Mouse (Mus musculus) kidney, adult 2 months (tissue): ENCODE results near the gene Rasip1.

Experiments used
- CTCF ChIP-seq: fragments of 200-500 bp; conservative IDR thresholded peaks from 2 replicates; pipeline ENCODE4 v1.5.1; 2011; ENCODE audit warnings: low read depth, mild to moderate bottlenecking, control low read depth, low read length, moderate library complexity, mixed read lengths; ENCODE audit not compliant: insufficient read depth, insufficient read length
- POLR2A ChIP-seq: fragments of 200-500 bp; IDR thresholded peaks from one replicate; pipeline ENCODE4 v1.6.1; 2011; ENCODE audit warnings: low read depth, low read length, control low read depth

DNA sequence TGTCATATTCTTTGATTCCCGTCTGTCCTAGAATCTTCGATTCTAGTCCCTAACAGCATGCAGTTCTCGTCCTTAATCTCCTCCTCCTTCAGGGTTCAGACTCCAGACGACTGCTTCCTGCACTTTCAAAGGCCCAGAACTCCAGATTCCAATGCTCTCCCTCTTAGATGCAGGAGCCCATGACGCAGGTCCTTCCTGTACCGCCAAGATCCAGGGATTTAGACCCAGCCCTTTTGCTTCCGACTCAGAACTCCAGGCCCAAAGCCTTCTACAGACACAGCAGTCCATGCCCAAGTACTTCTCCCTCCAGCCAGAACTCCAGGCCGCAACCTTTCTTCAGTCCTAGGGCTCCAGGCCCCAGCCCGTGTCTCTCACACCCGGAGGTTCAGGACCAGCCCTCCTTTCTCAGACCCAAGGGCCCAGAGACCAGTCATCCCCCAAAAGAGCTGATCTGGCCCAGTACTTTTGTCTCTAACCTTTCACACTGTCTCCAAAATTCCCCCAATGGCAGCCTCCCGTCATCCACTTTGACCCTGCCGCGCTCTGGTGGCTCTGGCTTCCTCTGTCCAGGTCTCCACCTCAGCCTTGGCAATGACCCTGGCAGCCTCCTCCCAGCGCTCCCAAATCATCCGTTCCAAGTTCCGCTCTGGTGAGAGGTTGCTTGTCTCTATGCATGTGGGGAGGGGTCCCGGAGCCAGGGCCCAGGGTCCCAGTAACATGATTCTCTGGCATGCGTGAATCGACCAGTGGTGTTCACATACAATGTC lies 13.1 kb downstream of the Rasip1 start:
- TF ChIP-seq POLR2A = no peak
- TF ChIP-seq CTCF = no peak
